Mouse (Mus musculus) embryonic facial prominence, embryonic 13.5 days (tissue): ENCODE measurements around the gene Mga. TPM values are rescaled to one million over a fixed set of nuclear protein-coding genes. Genes with fewer than 3 reads are reported as not detected.

ENCODE experiments used
- ATAC-seq: fragments of 200-750 bp; cut with Nextera tagmentation; 2 replicates; pipeline ENCODE4 v1.8.0; 2017; ENCODE audit warnings: low read depth; ENCODE audit not compliant: insufficient number of reproducible peaks, insufficient read depth, low FRiP score, low TSS enrichment
- H3K27ac ChIP-seq: fragments of 300-500 bp; sonication (generic); 2 replicates; pipeline ENCODE4 v1.5.1; 2015; ENCODE audit warnings: moderate library complexity, mild to moderate bottlenecking, inconsistent platforms
- H3K27me3 ChIP-seq: fragments of 300-500 bp; sonication (generic); 2 replicates; pipeline ENCODE4 v1.6.1; 2015; ENCODE audit warnings: mild to moderate bottlenecking, inconsistent platforms
- H3K36me3 ChIP-seq: fragments of 300-500 bp; sonication (generic); 2 replicates; pipeline ENCODE4 v1.6.1; 2015; ENCODE audit warnings: mild to moderate bottlenecking, inconsistent platforms
- H3K4me1 ChIP-seq: fragments of 300-500 bp; sonication (generic); 2 replicates; pipeline ENCODE4 v1.6.1; 2015; ENCODE audit warnings: inconsistent platforms
- H3K4me2 ChIP-seq: fragments of 300-500 bp; sonication (generic); 2 replicates; pipeline ENCODE4 v1.6.1; 2015; ENCODE audit warnings: moderate library complexity, mild to moderate bottlenecking, inconsistent platforms
- H3K4me3 ChIP-seq: fragments of 300-500 bp; sonication (generic); 2 replicates; pipeline ENCODE4 v1.5.1; 2015; ENCODE audit warnings: mild to moderate bottlenecking, inconsistent platforms
- H3K9ac ChIP-seq: fragments of 300-500 bp; sonication (generic); 2 replicates; pipeline ENCODE4 v1.6.1; 2015; ENCODE audit warnings: mild to moderate bottlenecking, inconsistent platforms
- H3K9me3 ChIP-seq: fragments of 300-500 bp; sonication (generic); 2 replicates; pipeline ENCODE4 v1.6.1; 2016; ENCODE audit warnings: inconsistent platforms
- WGBS: fragments of 180-500 bp; shearing (Covaris S2); methylation state at CpG from one replicate; pipeline ENCODE4 v1.1.7; 2015; ENCODE audit warnings: mixed read lengths; 5-methylcytosine and 5-hydroxymethylcytosine counted together
- polyA plus RNA-seq: library from polyadenylated mRNA; unstranded; fragments of >200 nt; fragmentation: Nextera tagmentation; extraction: Ambion mirVana; gene quantifications from 2 replicates; pipeline ENCODE4 v1.2.1, GENCODE M21; 2015

Mga gene
- polyA plus RNA-seq, 1 experiment from 2014 or later: 39.3 TPM

GRCm38 (mm10) chr2:119988952-119989351 is 91.9 kb downstream of the Mga start:
- Histone ChIP-seq H3K27ac (no peak overlapping the region), H3K4me3 (no peak overlapping the region), H3K9me3 (no peaks in the 10 kb centered on the region), H3K4me2 (no peak overlapping the region), H3K4me1 (peaks cover 8% of the 10 kb centered on the region; the same call in 1 of the 2 replicates), H3K27me3 (no peaks in the 10 kb centered on the region), H3K36me3 (peaks cover 10% of the 10 kb centered on the region; the same call in 1 of the 2 replicates), H3K9ac (no peak overlapping the region)
- no peak for ATAC-seq
- WGBS: 85% methylated on average over 4 of the region's 4 CpGs

- ATAC-seq: no peak
- no peak overlapping the region for H3K9ac ChIP-seq
- WGBS: 68% methylated on average over 6 of the region's 6 CpGs
- H3K4me1 ChIP-seq: peaks cover 25% of the 10 kb centered on the region
- H3K36me3 ChIP-seq: peaks cover 8% of the 10 kb centered on the region; the same call in 1 of the 2 replicates
- H3K27me3 ChIP-seq: no peaks in the 10 kb centered on the region
- no peak overlapping the region for H3K27ac ChIP-seq
- no peak overlapping the region for H3K4me2 ChIP-seq
- H3K9me3 ChIP-seq: no peaks in the 10 kb centered on the region
- H3K4me3 ChIP-seq: no peak overlapping the region
Measured at GRCm38 (mm10) chr2:119990881-119991280, 93.9 kb downstream of the Mga start.

- WGBS: 55% methylated on average over 2 of the region's 2 CpGs
- Histone ChIP-seq H3K9ac (no peak overlapping the region), H3K9me3 (no peaks in the 10 kb centered on the region), H3K36me3 (peaks cover 2% of the 10 kb centered on the region; the same call in 1 of the 2 replicates), H3K4me1 (peaks cover 40% of the 10 kb centered on the region), H3K27ac (no peak overlapping the region), H3K27me3 (no peaks in the 10 kb centered on the region), H3K4me3 (no peak overlapping the region), H3K4me2 (no peak overlapping the region)
- ATAC-seq: no peak
Measured at GRCm38 (mm10) chr2:119992349-119992748, 95.3 kb downstream of the Mga start.

GRCm38 (mm10) chr2:119993515-119993914 is 96.5 kb downstream of the Mga start:
- ATAC-seq: no peak
- no peak overlapping the region for H3K4me3 ChIP-seq
- no peak overlapping the region for H3K4me2 ChIP-seq
- no peaks in the 10 kb centered on the region for H3K9me3 ChIP-seq
- peaks cover 46% of the 10 kb centered on the region for H3K4me1 ChIP-seq
- 38% methylated on average over 2 of the region's 2 CpGs for WGBS
- peak overlapping the region; percentile 28; the same call in 1 of the 2 replicates for H3K27ac ChIP-seq
- H3K27me3 ChIP-seq: no peaks in the 10 kb centered on the region
- H3K9ac ChIP-seq: no peak overlapping the region
- H3K36me3 ChIP-seq: peaks cover 5% of the 10 kb centered on the region

GRCm38 (mm10) chr2:119994839-119995238 is 97.8 kb downstream of the Mga start:
- H3K4me1 ChIP-seq: peaks cover 46% of the 10 kb centered on the region
- H3K9me3 ChIP-seq: no peaks in the 10 kb centered on the region
- no peak for ATAC-seq
- H3K27ac ChIP-seq: peak overlapping the region; percentile 97
- peak overlapping the region; percentile 32; the same call in 1 of the 2 replicates for H3K4me2 ChIP-seq
- H3K4me3 ChIP-seq: no peak overlapping the region
- H3K27me3 ChIP-seq: no peaks in the 10 kb centered on the region
- 86% methylated on average over 6 of the region's 6 CpGs for whole genome bisulfite sequencing
- H3K36me3 ChIP-seq: peaks cover 11% of the 10 kb centered on the region
- no peak overlapping the region for H3K9ac ChIP-seq

- Histone ChIP-seq H3K4me1 (peaks cover 47% of the 10 kb centered on the region), H3K27me3 (no peaks in the 10 kb centered on the region), H3K27ac (peak overlapping the region; percentile 97), H3K4me3 (no peak overlapping the region), H3K4me2 (peak overlapping the region; percentile 35), H3K9ac (peak overlapping the region; percentile 49), H3K9me3 (no peaks in the 10 kb centered on the region), H3K36me3 (peaks cover 11% of the 10 kb centered on the region)
- ATAC-seq: peak; percentile 81
- WGBS: 18% methylated on average over 9 of the region's 9 CpGs
Measured at GRCm38 (mm10) chr2:119995391-119996281, 98.6 kb downstream of the Mga start.

GRCm38 (mm10) chr2:119997354-119997753 is 100.3 kb downstream of the Mga start:
- WGBS: 89% methylated on average over 4 of the region's 4 CpGs
- peaks cover 53% of the 10 kb centered on the region for H3K4me1 ChIP-seq
- H3K4me3 ChIP-seq: no peak overlapping the region
- no peak for ATAC-seq
- no peak overlapping the region for H3K9ac ChIP-seq
- H3K36me3 ChIP-seq: peaks cover 18% of the 10 kb centered on the region
- H3K27me3 ChIP-seq: no peaks in the 10 kb centered on the region
- H3K9me3 ChIP-seq: no peaks in the 10 kb centered on the region
- peak overlapping the region; percentile 97 for H3K27ac ChIP-seq
- no peak overlapping the region for H3K4me2 ChIP-seq

- Histone ChIP-seq H3K27ac (no peak overlapping the region), H3K9me3 (no peaks in the 10 kb centered on the region), H3K9ac (no peak overlapping the region), H3K4me3 (no peak overlapping the region), H3K4me2 (no peak overlapping the region), H3K36me3 (peaks cover 21% of the 10 kb centered on the region), H3K27me3 (no peaks in the 10 kb centered on the region), H3K4me1 (peaks cover 37% of the 10 kb centered on the region)
- ATAC-seq: no peak
- 95% methylated on average over 2 of the region's 2 CpGs for WGBS
Measured at GRCm38 (mm10) chr2:119999731-120000130, 102.7 kb downstream of the Mga start.

GRCm38 (mm10) chr2:120000882-120001584 is 104.0 kb downstream of the Mga start:
- no peak overlapping the region for H3K4me2 ChIP-seq
- H3K4me3 ChIP-seq: no peak overlapping the region
- peaks cover 24% of the 10 kb centered on the region for H3K36me3 ChIP-seq
- H3K4me1 ChIP-seq: peaks cover 26% of the 10 kb centered on the region
- 66% methylated on average over 3 of the region's 3 CpGs for WGBS
- no peak overlapping the region for H3K9ac ChIP-seq
- no peaks in the 10 kb centered on the region for H3K27me3 ChIP-seq
- H3K27ac ChIP-seq: no peak overlapping the region
- no peaks in the 10 kb centered on the region for H3K9me3 ChIP-seq
- 0 out of 2 replicates have a peak, but pooled peaks have one; percentile 59 for ATAC-seq

- Histone ChIP-seq H3K9me3 (no peaks in the 10 kb centered on the region), H3K36me3 (peaks cover 24% of the 10 kb centered on the region), H3K27me3 (no peaks in the 10 kb centered on the region), H3K4me2 (no peak overlapping the region), H3K27ac (no peak overlapping the region), H3K9ac (no peak overlapping the region), H3K4me3 (no peak overlapping the region), H3K4me1 (peaks cover 17% of the 10 kb centered on the region)
- ATAC-seq: no peak
- 75% methylated on average over 4 of the region's 4 CpGs for WGBS
Measured at GRCm38 (mm10) chr2:120001956-120002355, 104.9 kb downstream of the Mga start.

- no peak for ATAC-seq
Measured at GRCm38 (mm10) chr2:120003970-120004369, 106.9 kb downstream of the Mga start.

More at GRCm38 (mm10) chr2:120003970-120004369, 106.9 kb downstream of the Mga start:
- Histone ChIP-seq H3K4me1 (peaks cover 7% of the 10 kb centered on the region), H3K4me3 (no peak overlapping the region), H3K9ac (no peak overlapping the region), H3K36me3 (peaks cover 26% of the 10 kb centered on the region), H3K4me2 (no peak overlapping the region), H3K27me3 (no peaks in the 10 kb centered on the region), H3K9me3 (no peaks in the 10 kb centered on the region), H3K27ac (no peak overlapping the region)
- WGBS: 70% methylated on average over 2 of the region's 2 CpGs
